Mouse (Mus musculus) kidney, embryonic 14.5 days (tissue): ENCODE measurements at regions not wholly inside any gene's neighbourhood (a gene's known extent, or its start where the extent isn't known, plus 50 kb on each side); places are given as distances from the start of the nearest gene placed in this dataset.

ENCODE experiments used
- ATAC-seq: fragments of 200-750 bp; cut with Nextera tagmentation; 2 replicates; pipeline ENCODE4 v1.8.0; 2017; ENCODE audit warnings: moderate number of reproducible peaks, mild to moderate bottlenecking, moderate TSS enrichment, moderate library complexity; ENCODE audit not compliant: low FRiP score, low TSS enrichment
- H3K27ac ChIP-seq: fragments of 300-500 bp; sonication (generic); 2 replicates; pipeline ENCODE4 v1.5.1; 2014; ENCODE audit warnings: low read depth, mild to moderate bottlenecking, low read length, moderate library complexity, mixed read lengths
- H3K27me3 ChIP-seq: fragments of 300-500 bp; sonication (generic); 2 replicates; pipeline ENCODE4 v1.6.1; 2014; ENCODE audit warnings: mild to moderate bottlenecking, low read length; ENCODE audit not compliant: control insufficient read depth, insufficient read depth
- H3K36me3 ChIP-seq: fragments of 300-500 bp; sonication (generic); 2 replicates; pipeline ENCODE4 v1.6.1; 2014; ENCODE audit warnings: low read length, mixed read lengths; ENCODE audit not compliant: control insufficient read depth, insufficient read depth
- H3K4me1 ChIP-seq: fragments of 300-500 bp; sonication (generic); 2 replicates; pipeline ENCODE4 v1.6.1; 2014; ENCODE audit warnings: low read length, mixed read lengths; ENCODE audit not compliant: control insufficient read depth, insufficient read depth
- H3K4me2 ChIP-seq: fragments of 300-500 bp; sonication (generic); replicated peaks from 2 replicates; pipeline ENCODE4 v1.6.1; 2014; ENCODE audit warnings: low read depth, mild to moderate bottlenecking, low read length
- H3K4me3 ChIP-seq: fragments of 300-500 bp; sonication (generic); 2 replicates; pipeline ENCODE4 v1.5.1; 2014; ENCODE audit warnings: mild to moderate bottlenecking, low read length
- H3K9ac ChIP-seq: fragments of 300-500 bp; sonication (generic); 2 replicates; pipeline ENCODE4 v1.6.1; 2014; ENCODE audit warnings: low read depth, mild to moderate bottlenecking, low read length, moderate library complexity
- H3K9me3 ChIP-seq: fragments of 300-500 bp; sonication (generic); 2 replicates; pipeline ENCODE4 v1.6.1; 2016; ENCODE audit warnings: low read length; ENCODE audit not compliant: control insufficient read depth
- WGBS: fragments of 180-500 bp; shearing (Covaris S2); extraction: QIAGEN DNeasy Blood & Tissue Kit; methylation state at CpG from one replicate; pipeline ENCODE4 v1.1.7; 2014; 5-methylcytosine and 5-hydroxymethylcytosine counted together

GRCm38 (mm10) chr17:10112118-10112517 is 207.5 kb downstream of the Qk start:
- H3K4me3 ChIP-seq = no peak overlapping the region
- no peak overlapping the region for H3K4me2 ChIP-seq
- H3K9ac ChIP-seq = no peak overlapping the region
- no peaks in the 10 kb centered on the region for H3K4me1 ChIP-seq
- H3K27me3 ChIP-seq = no peaks in the 10 kb centered on the region
- WGBS = 76% methylated on average over 2 of the region's 2 CpGs
- no peak for ATAC-seq
- no peak overlapping the region for H3K27ac ChIP-seq
- no peaks in the 10 kb centered on the region; the same call in 1 of the 2 replicates for H3K9me3 ChIP-seq
- H3K36me3 ChIP-seq = no peaks in the 10 kb centered on the region

- Histone ChIP-seq H3K36me3 (no peaks in the 10 kb centered on the region), H3K27ac (no peak overlapping the region), H3K9me3 (no peaks in the 10 kb centered on the region), H3K4me1 (no peaks in the 10 kb centered on the region), H3K4me2 (no peak overlapping the region), H3K9ac (no peak overlapping the region), H3K27me3 (no peaks in the 10 kb centered on the region), H3K4me3 (no peak overlapping the region)
- ATAC-seq = no peak
Measured at GRCm38 (mm10) chr17:10110375-10110675, 209.3 kb downstream of the Qk start.

GRCm38 (mm10) chr17:10109511-10110374 is 209.9 kb downstream of the Qk start:
- ATAC-seq = no peak
- no peaks in the 10 kb centered on the region for H3K27me3 ChIP-seq
- H3K27ac ChIP-seq = no peak overlapping the region
- no peak overlapping the region for H3K4me2 ChIP-seq
- H3K9ac ChIP-seq = no peak overlapping the region
- 60% methylated on average over 8 of the region's 8 CpGs for WGBS
- H3K4me1 ChIP-seq = no peaks in the 10 kb centered on the region
- H3K9me3 ChIP-seq = no peaks in the 10 kb centered on the region
- no peaks in the 10 kb centered on the region for H3K36me3 ChIP-seq
- no peak overlapping the region for H3K4me3 ChIP-seq

GRCm38 (mm10) chr17:10105299-10105698 is 214.4 kb downstream of the Qk start:
- no peak overlapping the region for H3K4me3 ChIP-seq
- ATAC-seq = no peak
- no peaks in the 10 kb centered on the region for H3K36me3 ChIP-seq
- WGBS = 75% methylated on average over 3 of the region's 3 CpGs
- no peaks in the 10 kb centered on the region for H3K9me3 ChIP-seq
- H3K27ac ChIP-seq = no peak overlapping the region
- no peaks in the 10 kb centered on the region for H3K27me3 ChIP-seq
- no peak overlapping the region for H3K9ac ChIP-seq
- H3K4me1 ChIP-seq = no peaks in the 10 kb centered on the region
- H3K4me2 ChIP-seq = no peak overlapping the region

GRCm38 (mm10) chr17:10098199-10098598 is 221.5 kb downstream of the Qk start:
- WGBS = 65% methylated on average over 4 of the region's 4 CpGs
- H3K27ac ChIP-seq = no peak overlapping the region
- H3K4me3 ChIP-seq = no peak overlapping the region
- ATAC-seq = no peak
- H3K36me3 ChIP-seq = no peaks in the 10 kb centered on the region
- H3K4me2 ChIP-seq = no peak overlapping the region
- no peaks in the 10 kb centered on the region for H3K9me3 ChIP-seq
- no peak overlapping the region for H3K9ac ChIP-seq
- no peaks in the 10 kb centered on the region for H3K4me1 ChIP-seq
- no peaks in the 10 kb centered on the region for H3K27me3 ChIP-seq

- Histone ChIP-seq H3K4me1 (no peaks in the 10 kb centered on the region), H3K27ac (no peak overlapping the region), H3K9ac (no peak overlapping the region), H3K9me3 (no peaks in the 10 kb centered on the region), H3K27me3 (no peaks in the 10 kb centered on the region), H3K36me3 (no peaks in the 10 kb centered on the region), H3K4me3 (no peak overlapping the region), H3K4me2 (no peak overlapping the region)
- no peak for ATAC-seq
Measured at GRCm38 (mm10) chr17:10097691-10098090, 222.0 kb downstream of the Qk start.

- Histone ChIP-seq H3K9ac (no peak overlapping the region), H3K27me3 (no peaks in the 10 kb centered on the region), H3K4me3 (no peak overlapping the region), H3K4me1 (no peaks in the 10 kb centered on the region), H3K36me3 (no peaks in the 10 kb centered on the region), H3K27ac (0 out of 2 replicates have a peak overlapping the region, but pooled peaks have one; percentile 14), H3K4me2 (no peak overlapping the region), H3K9me3 (no peaks in the 10 kb centered on the region)
- no peak for ATAC-seq
- 77% methylated on average over 3 of the region's 3 CpGs for WGBS
Measured at GRCm38 (mm10) chr17:10095841-10096301, 223.8 kb downstream of the Qk start.

- Histone ChIP-seq H3K9me3 (no peaks in the 10 kb centered on the region), H3K36me3 (no peaks in the 10 kb centered on the region), H3K27me3 (no peaks in the 10 kb centered on the region), H3K9ac (no peak overlapping the region), H3K27ac (no peak overlapping the region), H3K4me1 (no peaks in the 10 kb centered on the region), H3K4me2 (no peak overlapping the region), H3K4me3 (no peak overlapping the region)
- WGBS = 61% methylated on average over 3 of the region's 3 CpGs
- no peak for ATAC-seq
Measured at GRCm38 (mm10) chr17:10094108-10094521, 225.5 kb downstream of the Qk start.

- no peak overlapping the region for H3K27ac ChIP-seq
- WGBS = 62% methylated on average over 8 of the region's 8 CpGs
- H3K4me1 ChIP-seq = no peaks in the 10 kb centered on the region
- H3K9ac ChIP-seq = no peak overlapping the region
- no peaks in the 10 kb centered on the region for H3K9me3 ChIP-seq
- no peaks in the 10 kb centered on the region for H3K36me3 ChIP-seq
- no peaks in the 10 kb centered on the region for H3K27me3 ChIP-seq
- no peak for ATAC-seq
- H3K4me3 ChIP-seq = no peak overlapping the region
- H3K4me2 ChIP-seq = no peak overlapping the region
Measured at GRCm38 (mm10) chr17:10093437-10094107, 226.1 kb downstream of the Qk start.
